Mouse (Mus musculus) megakaryocyte, embryonic 14.5 days (primary cell): Measurements from ENCODE around the gene Tnip3.

Experiments
- FLI1 ChIP-seq: IDR thresholded peaks from 2 replicates; pipeline ENCODE4 v1.6.1; 2012; ENCODE audit warnings: low read length, inconsistent platforms, mixed read lengths
- GATA1 ChIP-seq: IDR thresholded peaks from 3 replicates; pipeline ENCODE4 v1.6.1; 2012; ENCODE audit warnings: mixed read lengths, low read length, inconsistent platforms, borderline replicate concordance

DNA sequence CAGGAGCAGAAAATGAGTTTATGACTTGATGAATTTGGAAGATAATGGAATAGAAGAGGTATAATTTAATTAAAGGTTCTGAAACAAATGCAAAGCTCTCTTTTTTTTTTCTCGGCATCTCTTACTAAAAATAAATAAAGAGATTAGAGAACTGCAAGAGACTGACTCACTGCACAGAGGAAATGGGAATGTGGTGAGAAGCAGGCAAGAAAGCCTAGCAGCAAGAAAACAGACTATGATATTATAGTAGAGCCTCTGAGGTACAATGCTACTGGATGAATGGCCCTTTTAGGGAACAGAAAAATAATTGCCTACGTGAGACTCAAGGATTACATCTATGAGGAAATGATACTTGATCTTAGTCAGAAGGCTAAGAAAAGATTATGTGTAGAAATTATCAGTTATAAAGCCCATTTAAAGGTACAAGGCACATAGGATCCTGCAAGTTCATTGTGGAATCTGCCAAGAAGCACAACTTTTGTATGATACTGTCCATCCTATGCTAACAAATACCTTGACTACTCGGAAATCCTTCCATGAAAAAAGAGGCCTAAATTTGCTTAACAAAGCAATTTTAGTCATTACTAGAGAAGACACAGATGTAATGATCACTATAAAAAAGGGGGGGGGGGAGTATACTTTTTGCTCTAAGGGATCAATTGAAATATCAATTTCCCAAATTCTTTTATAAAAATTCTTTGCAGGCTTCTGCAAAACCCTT lies 60.4 kb downstream of the Tnip3 start:
- TF ChIP-seq GATA1 (no peak), FLI1 (no peak)
